Mouse (Mus musculus) heart, adult 2 months (tissue): Measurements from ENCODE around the gene Capn1. TPM values are rescaled to one million over a fixed set of nuclear protein-coding genes. Genes with fewer than 3 reads are reported as not detected.

Experiments used
- DNase-seq, 2 experiments: peaks; one replicate each; pipeline ENCODE4 v3.0.0; 2021
- H3K27ac ChIP-seq: fragments of 200-600 bp; 2 replicates; pipeline ENCODE4 v1.8.1; 2022
- H3K27me3 ChIP-seq: fragments of 200-500 bp; 2 replicates; pipeline ENCODE4 v1.6.1; 2012; ENCODE audit warnings: mild to moderate bottlenecking, low read length, inconsistent platforms, mixed read lengths; ENCODE audit not compliant: control insufficient read depth, insufficient read depth
- H3K36me3 ChIP-seq: fragments of 200-500 bp; 2 replicates; pipeline ENCODE4 v1.6.1; 2012; ENCODE audit warnings: low read length, inconsistent platforms; ENCODE audit not compliant: control insufficient read depth, insufficient read depth
- H3K4me1 ChIP-seq: fragments of 200-500 bp; 2 replicates; pipeline ENCODE4 v1.6.1; 2011; ENCODE audit warnings: low read length; ENCODE audit not compliant: control insufficient read depth, insufficient read depth
- H3K4me3 ChIP-seq: fragments of 200-600 bp; 2 replicates; pipeline ENCODE4 v1.8.1; 2022
- H3K79me2 ChIP-seq: fragments of 200-500 bp; replicated peaks from 2 replicates; pipeline ENCODE4 v1.6.1; 2012; ENCODE audit warnings: mild to moderate bottlenecking, inconsistent platforms, low read length, moderate library complexity, mixed read lengths; ENCODE audit not compliant: control insufficient read depth, insufficient read depth
- H3K9ac ChIP-seq: fragments of 200-500 bp; 2 replicates; pipeline ENCODE4 v1.6.1; 2012; ENCODE audit warnings: low read depth, mild to moderate bottlenecking, control low read depth, inconsistent platforms, low read length, mixed read lengths
- CTCF ChIP-seq: fragments of 200-600 bp; IDR thresholded peaks from 2 replicates; pipeline ENCODE4 v1.8.1; 2022; ENCODE audit warnings: antibody characterized with exemption, mild to moderate bottlenecking, moderate library complexity
- EP300 ChIP-seq: fragments of 200-500 bp; IDR thresholded peaks from 2 replicates; pipeline ENCODE4 v1.6.1; 2011; ENCODE audit warnings: low read depth, low read length, control low read depth; ENCODE audit not compliant: insufficient read depth
- POLR2A ChIP-seq: fragments of 200-500 bp; IDR thresholded peaks from 2 replicates; pipeline ENCODE4 v1.6.1; 2011; ENCODE audit warnings: mild to moderate bottlenecking, low read depth, low read length, control low read depth; ENCODE audit not compliant: insufficient read depth
- WGBS: fragments of 180-500 bp; shearing (Covaris S2); methylation state at CpG from one replicate; pipeline ENCODE4 v1.1.7; 2018; 5-methylcytosine and 5-hydroxymethylcytosine counted together
- intact Hi-C: fragments of 180-260 bp; cut with DNase I; formaldehyde crosslinking; loops from one replicate; pipeline ENCODE4 v1.15.1; 2025
- polyA plus RNA-seq: library from polyadenylated mRNA; depleted of rRNA; stranded (reverse); fragments of >200 nt; gene quantifications from 2 replicates; pipeline ENCODE4 v1.2.3, GENCODE M21; 2012
- total RNA-seq, 2 experiments: library from RNA; stranded (reverse); gene quantifications; 2 replicates each; pipeline ENCODE4 v1.2.3; 2021

Capn1 gene
- total and polyA plus RNA-seq, 3 experiments: 21.5 to 26.8 (median 26.4) TPM

DNA sequence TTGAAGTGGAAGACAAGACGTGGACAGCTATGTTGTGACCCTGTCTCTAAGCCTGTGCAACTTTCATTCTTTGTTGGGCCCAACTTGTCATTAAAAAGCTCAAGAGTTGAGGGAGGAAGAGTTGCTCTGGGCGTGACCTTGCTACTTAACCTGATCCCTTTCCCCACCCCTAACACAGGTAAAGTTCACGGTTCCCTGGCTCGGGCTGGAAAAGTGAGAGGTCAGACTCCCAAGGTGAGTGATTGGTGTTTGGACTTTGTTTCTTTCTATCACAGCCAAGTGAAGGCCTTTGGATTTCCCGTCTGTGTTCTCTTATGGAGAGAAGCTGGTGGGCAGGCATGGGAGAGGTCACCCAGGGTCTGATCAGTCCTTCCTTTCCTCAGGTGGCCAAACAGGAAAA is 43.3 kb upstream of the Capn1 start:
- H3K4me1 ChIP-seq: peaks cover 8% of the 10 kb centered on the region
- H3K4me3 ChIP-seq: peak overlapping the region; percentile 98; the same call in 1 of the 2 replicates
- WGBS: 85% methylated on average over 5 of the region's 5 CpGs
- no peak for DNase-seq
- H3K36me3 ChIP-seq: peaks cover 4% of the 10 kb centered on the region
- intact Hi-C loops: loop anchor here (1.0 kb wide), 1 partner anchor 25 kb away; the partner anchor contains the start of genes Cdca5 and Zfpl1
- H3K27ac ChIP-seq: no peak overlapping the region
- H3K27me3 ChIP-seq: no peaks in the 10 kb centered on the region
- no peaks in the 10 kb centered on the region for H3K79me2 ChIP-seq
- TF ChIP-seq POLR2A: no peak
- no peak for TF ChIP-seq EP300
- no peak for TF ChIP-seq CTCF
- no peak overlapping the region for H3K9ac ChIP-seq

DNA sequence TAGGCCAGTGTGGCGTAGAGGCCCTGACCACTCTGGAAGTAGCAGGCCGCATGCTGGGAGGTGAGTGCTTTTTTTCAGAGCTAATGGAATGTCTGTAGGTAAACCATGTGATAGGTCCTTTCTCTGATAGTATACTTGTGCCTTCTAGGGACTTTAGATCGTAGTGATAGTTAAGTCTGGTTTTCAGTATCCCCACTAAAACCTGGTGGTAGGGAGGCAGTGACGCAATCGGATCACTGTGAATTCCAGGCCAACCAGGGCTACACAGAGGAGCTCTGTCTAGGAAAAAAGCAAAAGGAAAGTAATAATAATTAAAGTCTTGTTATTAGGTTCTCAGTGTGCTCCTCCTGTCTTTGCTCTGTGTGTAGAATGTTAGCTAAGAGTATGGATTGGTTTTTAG is 42.8 kb upstream of the Capn1 start:
- Histone ChIP-seq H3K4me1 (peaks cover 8% of the 10 kb centered on the region), H3K36me3 (peaks cover 4% of the 10 kb centered on the region), H3K9ac (peak overlapping the region; percentile 88), H3K79me2 (no peaks in the 10 kb centered on the region), H3K4me3 (peak overlapping the region; percentile 98), H3K27ac (peak overlapping the region; percentile 74; the same call in 1 of the 2 replicates), H3K27me3 (no peaks in the 10 kb centered on the region)
- 23% methylated on average over 5 of the region's 5 CpGs for WGBS
- intact Hi-C loops: loop anchor here (1.0 kb wide), 1 partner anchor 26 kb away; the partner anchor contains the start of genes Cdca5 and Zfpl1
- DNase-seq: no peak
- TF ChIP-seq CTCF (no peak), EP300 (no peak), POLR2A (no peak)

GRCm38 (mm10) chr19:6057313-6058096 is 41.8 kb upstream of the Capn1 start, which contains the start of the genes Mrpl49 and Fau:
Gene Mrpl49 (minus strand): TSS chr19:6057785.
Gene Fau (plus strand): TSS chr19:6057844.
- H3K79me2 ChIP-seq: no peaks in the 10 kb centered on the region
- WGBS: under 1% methylated on average over 63 of the region's 63 CpGs
- peak within 1 kb of the TSS; percentile 88 for H3K9ac ChIP-seq
- no peaks in the 10 kb centered on the region for H3K27me3 ChIP-seq
- TF ChIP-seq EP300 (peak; percentile 19; the same call in 1 of the 2 replicates), CTCF (no peak), POLR2A (peak; percentile 97)
- peak within 1 kb of the TSS; percentile 74 for H3K27ac ChIP-seq
- peaks cover 4% of the 10 kb centered on the region for H3K36me3 ChIP-seq
- intact Hi-C loops: loop anchor here (1.0 kb wide), 1 partner anchor 27 kb away; the partner anchor contains the start of genes Cdca5 and Zfpl1
- peak within 1 kb of the TSS; percentile 98 for H3K4me3 ChIP-seq
- DNase-seq: peak; percentile 99
- H3K4me1 ChIP-seq: peaks cover 8% of the 10 kb centered on the region

DNA sequence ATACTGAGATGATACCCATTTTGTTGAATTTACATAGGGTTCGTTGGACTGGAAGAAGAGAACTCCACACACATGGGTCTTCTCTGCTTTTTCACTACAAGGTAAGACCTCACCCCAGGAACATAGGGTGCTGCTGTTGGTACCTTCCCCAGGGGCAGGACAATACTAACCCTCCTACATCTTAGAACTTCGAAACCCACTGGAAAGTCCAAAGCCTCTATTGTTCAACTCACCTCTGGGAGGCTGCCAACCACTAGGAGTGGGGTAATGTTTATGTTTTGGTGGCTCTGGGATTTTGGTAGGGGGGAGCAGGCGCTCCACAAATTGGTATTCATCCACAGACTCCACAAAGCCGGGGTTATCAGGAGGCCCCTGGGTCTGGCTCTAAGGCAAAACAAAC is 41.0 kb upstream of the Capn1 start:
- DNase-seq: no peak
- Histone ChIP-seq H3K4me3 (peak overlapping the region; percentile 98), H3K36me3 (peaks cover 4% of the 10 kb centered on the region), H3K9ac (no peak overlapping the region), H3K79me2 (no peaks in the 10 kb centered on the region), H3K4me1 (peaks cover 3% of the 10 kb centered on the region), H3K27ac (no peak overlapping the region), H3K27me3 (no peaks in the 10 kb centered on the region)
- 42% methylated on average over 4 of the region's 4 CpGs for WGBS
- intact Hi-C loops: no loop called here
- no peak for TF ChIP-seq POLR2A
- no peak for TF ChIP-seq CTCF
- TF ChIP-seq EP300: no peak

DNA sequence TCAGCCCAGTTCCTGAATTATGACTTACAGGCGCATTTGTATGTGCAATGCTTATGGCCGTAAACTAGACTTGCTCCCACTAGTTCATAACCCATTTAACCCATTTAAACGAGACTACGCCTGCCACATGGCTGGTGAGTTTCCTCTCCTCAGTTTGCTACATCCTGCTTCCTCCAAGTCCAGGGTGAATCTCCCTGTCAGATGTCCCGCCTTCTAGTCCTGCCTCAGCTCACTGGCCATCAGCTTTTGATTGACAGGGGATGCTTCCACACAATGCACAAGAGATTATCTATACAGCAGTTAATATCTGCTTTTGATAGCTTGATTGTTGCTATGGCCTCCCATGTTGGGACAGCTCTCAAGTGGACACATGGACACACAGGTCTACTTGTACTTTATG is 38.6 kb upstream of the Capn1 start:
- Histone ChIP-seq H3K27me3 (no peaks in the 10 kb centered on the region), H3K27ac (no peak overlapping the region), H3K9ac (no peak overlapping the region), H3K36me3 (peaks cover 4% of the 10 kb centered on the region), H3K79me2 (no peaks in the 10 kb centered on the region), H3K4me3 (no peak overlapping the region), H3K4me1 (peaks cover 3% of the 10 kb centered on the region)
- TF ChIP-seq CTCF: no peak
- no peak for TF ChIP-seq EP300
- TF ChIP-seq POLR2A: no peak
- DNase-seq: no peak
- intact Hi-C loops: no loop called here
- WGBS: 65% methylated on average over 5 of the region's 5 CpGs

GRCm38 (mm10) chr19:6052516-6052915 is 36.8 kb upstream of the Capn1 start:
- Histone ChIP-seq H3K4me3 (no peak overlapping the region), H3K27me3 (no peaks in the 10 kb centered on the region), H3K79me2 (peaks cover 1% of the 10 kb centered on the region; the same call in 1 of the 2 replicates), H3K27ac (no peak overlapping the region), H3K4me1 (peaks cover 2% of the 10 kb centered on the region), H3K36me3 (no peaks in the 10 kb centered on the region; the same call in 1 of the 2 replicates), H3K9ac (no peak overlapping the region)
- TF ChIP-seq POLR2A (no peak), CTCF (no peak), EP300 (no peak)
- peak in 1 of 2 experiments; percentile 17 for DNase-seq
- intact Hi-C loops: no loop called here
- 78% methylated on average over 7 of the region's 7 CpGs for WGBS
